Mouse (Mus musculus): Measurements from ENCODE around the gene 4930438A08Rik. TPM values are rescaled to one million over a fixed set of nuclear protein-coding genes. Genes with fewer than 3 reads are reported as not detected.
"Not testable (repeated sequence)": the region's sequence is repeated elsewhere in the genome, so short reads cannot be mapped to it uniquely, and the experiment has no call there.

4930438A08Rik gene
- polyA plus RNA-seq (2014; fragmentation: Nextera tagmentation; extraction: Ambion mirVana), result not detected in 2 replicates

DNA sequence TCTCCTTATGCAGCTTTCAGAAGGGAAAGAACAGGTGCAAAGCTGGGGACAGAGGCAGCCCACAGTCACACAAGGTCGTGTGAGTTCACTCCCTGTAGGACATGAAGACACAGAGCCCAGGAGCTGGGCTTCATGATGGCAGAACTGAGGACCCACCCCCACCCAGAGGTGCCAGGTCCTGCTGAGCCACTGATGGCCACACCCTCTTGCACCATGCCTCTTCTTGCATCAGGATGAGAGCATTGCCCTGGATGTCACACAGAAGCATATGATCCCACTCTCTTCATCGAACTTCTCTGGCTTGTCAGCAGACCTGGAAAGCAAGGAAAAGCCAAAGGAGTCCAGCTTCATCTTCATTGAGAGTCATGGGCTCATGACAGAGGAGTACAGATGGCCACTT, at the start of gene 4930438A08Rik:
TSS of gene 4930438A08Rik (plus strand) at position 228 of the 400 bp plus-strand sequence.
- H3K9me3 ChIP-seq (ENCODE audit: control insufficient read depth, low read length), result no peaks in the 10 kb centered on the region
- ATAC-seq (ENCODE audit: low FRiP score) (no peak), DNase-seq (ENCODE audit: low spot score, missing footprints) (no peak)
- no peak within 1 kb of the TSS for H3K27ac ChIP-seq (ENCODE audit: low read depth, low read length)
- 48% methylated on average over 2 of the region's 2 CpGs for WGBS
- no peak within 1 kb of the TSS for H3K4me2 ChIP-seq
- no peaks in the 10 kb centered on the region for H3K36me3 ChIP-seq (ENCODE audit: control insufficient read depth, insufficient read depth, low read length)
- no peak within 1 kb of the TSS for H3K9ac ChIP-seq (ENCODE audit: low read length)
- no peaks in the 10 kb centered on the region for H3K27me3 ChIP-seq (ENCODE audit: control insufficient read depth, insufficient read depth, low read length)
- H3K4me1 ChIP-seq (ENCODE audit: control insufficient read depth, insufficient read depth, low read length), result no peaks in the 10 kb centered on the region
- no peak within 1 kb of the TSS for H3K4me3 ChIP-seq (ENCODE audit: low read depth, low read length)

DNA sequence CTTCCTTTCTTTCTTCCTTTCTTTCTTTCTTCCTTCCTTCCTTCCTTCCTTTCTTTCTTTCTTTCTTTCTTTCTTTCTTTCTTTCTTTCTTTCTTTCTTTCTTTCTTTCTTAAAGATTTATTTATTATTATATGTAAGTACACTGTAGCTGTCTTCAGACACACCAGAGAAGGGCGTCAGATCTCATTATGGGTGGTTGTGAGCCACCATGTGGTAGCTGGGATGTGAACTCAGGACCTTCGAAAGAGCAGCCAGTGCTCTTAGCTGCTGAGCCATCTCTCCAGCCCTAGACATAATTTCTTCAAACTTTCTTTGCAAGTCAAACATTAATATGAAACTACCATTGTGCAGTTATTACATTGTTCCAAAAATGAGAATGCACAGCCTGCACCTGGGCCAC, 49.7 kb upstream of the 4930438A08Rik start:
- H3K4me1 ChIP-seq (ENCODE audit: control insufficient read depth, insufficient read depth, low read length); H3K4me3 ChIP-seq (ENCODE audit: low read depth, low read length); ATAC-seq (ENCODE audit: low FRiP score); DNase-seq (ENCODE audit: low spot score, missing footprints); H3K9me3 ChIP-seq (ENCODE audit: control insufficient read depth, low read length); H3K27me3 ChIP-seq (ENCODE audit: control insufficient read depth, insufficient read depth, low read length); H3K36me3 ChIP-seq (ENCODE audit: control insufficient read depth, insufficient read depth, low read length); H3K4me2 ChIP-seq; H3K27ac ChIP-seq (ENCODE audit: low read depth, low read length); H3K9ac ChIP-seq (ENCODE audit: low read length): not testable (repeated sequence)
- 78% methylated on average over 2 of the region's 2 CpGs for WGBS

DNA sequence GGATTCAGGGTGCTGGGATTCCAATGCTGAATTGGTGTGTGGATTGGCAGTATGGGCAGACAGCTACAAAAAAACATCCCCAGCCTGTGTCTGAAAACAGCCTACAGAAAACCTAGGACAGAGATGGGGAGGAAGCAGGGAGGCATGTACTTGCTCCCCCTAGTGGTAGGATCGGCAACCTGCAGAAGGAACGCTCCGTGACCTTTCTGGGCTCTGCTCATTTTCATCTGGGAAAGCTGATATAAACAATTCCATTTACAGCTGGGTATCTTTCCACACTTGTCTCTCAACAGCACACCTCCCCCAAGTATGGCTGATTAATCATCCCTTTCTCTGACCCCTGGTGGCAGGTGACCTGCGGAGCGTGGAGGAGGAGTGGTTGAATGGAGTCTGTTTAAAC, 48.9 kb upstream of the 4930438A08Rik start:
- no peak overlapping the region for H3K4me2 ChIP-seq
- H3K36me3 ChIP-seq (ENCODE audit: control insufficient read depth, insufficient read depth, low read length), result no peaks in the 10 kb centered on the region
- no peak overlapping the region for H3K27ac ChIP-seq (ENCODE audit: low read depth, low read length)
- H3K4me1 ChIP-seq (ENCODE audit: control insufficient read depth, insufficient read depth, low read length), result no peaks in the 10 kb centered on the region
- ATAC-seq (ENCODE audit: low FRiP score) (0 out of 2 replicates have a peak, but pooled peaks have one; percentile 14), DNase-seq (ENCODE audit: low spot score, missing footprints) (peak; percentile 96)
- no peaks in the 10 kb centered on the region for H3K9me3 ChIP-seq (ENCODE audit: control insufficient read depth, low read length)
- H3K4me3 ChIP-seq (ENCODE audit: low read depth, low read length), result no peak overlapping the region
- no peak overlapping the region for H3K9ac ChIP-seq (ENCODE audit: low read length)
- H3K27me3 ChIP-seq (ENCODE audit: control insufficient read depth, insufficient read depth, low read length), result no peaks in the 10 kb centered on the region
- WGBS, result 15% methylated on average over 5 of the region's 5 CpGs

DNA sequence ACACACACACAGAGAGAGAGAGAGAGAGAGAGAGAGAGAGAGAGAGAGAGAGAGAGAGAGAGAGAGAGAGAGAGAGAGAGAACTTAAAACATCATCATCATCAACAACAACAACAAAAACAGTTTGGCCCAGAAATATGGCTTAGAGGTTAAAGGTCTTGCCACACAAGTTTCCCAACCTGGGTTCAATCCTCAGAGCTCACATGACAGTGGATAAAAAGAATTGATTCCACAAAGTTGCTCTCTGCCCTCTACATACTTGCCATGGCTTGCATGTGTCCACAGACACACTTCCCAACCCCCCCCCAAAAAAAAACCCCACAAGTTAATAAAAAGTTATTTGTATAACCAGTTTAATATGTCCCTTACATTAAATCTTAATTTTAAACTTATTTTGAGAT, 48.2 kb upstream of the 4930438A08Rik start:
- ATAC-seq (ENCODE audit: low FRiP score) (no peak), DNase-seq (ENCODE audit: low spot score, missing footprints) (no peak)
- H3K9me3 ChIP-seq (ENCODE audit: control insufficient read depth, low read length), result no peaks in the 10 kb centered on the region
- no peaks in the 10 kb centered on the region for H3K4me1 ChIP-seq (ENCODE audit: control insufficient read depth, insufficient read depth, low read length)
- H3K4me3 ChIP-seq (ENCODE audit: low read depth, low read length), result no peak overlapping the region
- H3K4me2 ChIP-seq, result no peak overlapping the region
- H3K27ac ChIP-seq (ENCODE audit: low read depth, low read length), result no peak overlapping the region
- H3K36me3 ChIP-seq (ENCODE audit: control insufficient read depth, insufficient read depth, low read length), result no peaks in the 10 kb centered on the region
- no peak overlapping the region for H3K9ac ChIP-seq (ENCODE audit: low read length)
- no peaks in the 10 kb centered on the region for H3K27me3 ChIP-seq (ENCODE audit: control insufficient read depth, insufficient read depth, low read length)

DNA sequence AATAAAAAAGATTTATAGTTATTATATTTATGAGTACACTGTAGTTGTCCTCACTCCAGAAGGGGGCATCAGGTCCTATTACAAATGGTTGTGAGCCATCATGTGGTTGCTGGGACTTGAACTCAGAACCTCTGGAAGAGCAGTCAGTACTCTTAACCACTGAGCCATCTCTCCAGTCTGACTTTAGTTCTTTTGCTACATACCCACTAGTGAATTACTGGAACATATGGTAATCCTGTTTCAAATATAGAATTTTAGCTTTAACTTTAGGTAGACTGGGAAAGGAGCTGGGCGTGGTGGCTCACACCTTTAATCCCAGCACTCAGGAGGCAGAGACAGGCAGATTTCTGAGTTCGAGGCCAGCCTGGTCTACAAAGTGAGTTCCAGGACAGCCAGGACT, 46.6 kb upstream of the 4930438A08Rik start:
- not testable (repeated sequence) for H3K36me3 ChIP-seq (ENCODE audit: control insufficient read depth, insufficient read depth, low read length); H3K27me3 ChIP-seq (ENCODE audit: control insufficient read depth, insufficient read depth, low read length); DNase-seq (ENCODE audit: low spot score, missing footprints); H3K9me3 ChIP-seq (ENCODE audit: control insufficient read depth, low read length); H3K4me3 ChIP-seq (ENCODE audit: low read depth, low read length); H3K9ac ChIP-seq (ENCODE audit: low read length); ATAC-seq (ENCODE audit: low FRiP score); H3K27ac ChIP-seq (ENCODE audit: low read depth, low read length); H3K4me2 ChIP-seq; H3K4me1 ChIP-seq (ENCODE audit: control insufficient read depth, insufficient read depth, low read length)
- WGBS, result 94% methylated on average over 1 of the region's 2 CpGs

DNA sequence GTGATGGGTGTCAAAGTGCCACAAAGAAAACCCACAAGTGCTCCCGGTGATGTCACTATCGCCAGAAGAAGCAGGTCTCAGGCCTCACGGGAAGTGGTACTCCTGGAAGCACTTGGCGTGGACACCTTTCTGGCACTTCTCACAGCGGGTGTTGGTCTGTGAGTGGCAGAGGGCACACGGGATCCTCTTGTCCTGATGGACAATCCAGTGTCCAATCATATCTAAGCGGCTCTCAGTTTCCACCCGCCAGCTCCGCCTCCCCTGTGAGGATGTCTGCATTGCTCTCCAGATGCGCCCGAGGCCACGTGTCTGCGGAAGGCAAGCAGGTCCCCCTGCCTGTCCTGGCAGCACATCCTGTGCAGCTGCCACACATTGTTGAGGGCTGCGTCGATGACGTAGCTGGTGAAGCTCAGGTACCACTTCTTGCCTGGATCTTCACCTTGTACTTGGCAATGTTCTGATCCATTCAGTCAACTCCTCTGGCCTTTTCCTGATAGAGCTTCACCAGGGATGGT, 44.1 kb upstream of the 4930438A08Rik start:
- Histone ChIP-seq H3K36me3 (ENCODE audit: control insufficient read depth, insufficient read depth, low read length) (no peaks in the 10 kb centered on the region), H3K27me3 (ENCODE audit: control insufficient read depth, insufficient read depth, low read length) (no peaks in the 10 kb centered on the region), H3K27ac (ENCODE audit: low read depth, low read length) (no peak overlapping the region), H3K4me2 (no peak overlapping the region), H3K4me3 (ENCODE audit: low read depth, low read length) (no peak overlapping the region), H3K9me3 (ENCODE audit: control insufficient read depth, low read length) (no peaks in the 10 kb centered on the region), H3K4me1 (ENCODE audit: control insufficient read depth, insufficient read depth, low read length) (no peaks in the 10 kb centered on the region), H3K9ac (ENCODE audit: low read length) (no peak overlapping the region)
- 73% methylated on average over 16 of the region's 16 CpGs for WGBS
- DNase-seq (ENCODE audit: low spot score, missing footprints) (no peak), ATAC-seq (ENCODE audit: low FRiP score) (no peak)

DNA sequence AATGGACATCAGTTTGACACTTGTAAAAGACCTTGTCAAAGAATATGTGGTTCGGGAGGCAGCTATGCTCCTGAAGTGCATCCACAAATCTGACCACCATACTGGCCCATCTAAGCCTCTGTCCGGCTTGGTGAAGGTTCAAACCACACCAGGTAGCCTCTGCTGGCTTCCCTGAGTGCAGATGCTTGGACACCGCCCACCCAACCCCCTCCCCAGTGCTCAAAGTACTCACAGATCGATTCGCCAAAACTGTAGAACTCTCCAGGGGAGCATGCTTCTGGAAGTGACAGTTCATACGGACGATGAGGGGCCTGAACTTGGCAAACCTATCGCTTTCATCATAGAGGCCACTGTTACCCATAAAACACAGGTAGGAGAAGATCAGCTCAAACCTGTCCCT, 43.4 kb upstream of the 4930438A08Rik start:
- H3K4me3 ChIP-seq (ENCODE audit: low read depth, low read length), result no peak overlapping the region
- no peak overlapping the region for H3K9ac ChIP-seq (ENCODE audit: low read length)
- ATAC-seq (ENCODE audit: low FRiP score), result no peak
- H3K4me1 ChIP-seq (ENCODE audit: control insufficient read depth, insufficient read depth, low read length), result no peaks in the 10 kb centered on the region
- H3K36me3 ChIP-seq (ENCODE audit: control insufficient read depth, insufficient read depth, low read length), result no peaks in the 10 kb centered on the region
- no peak for DNase-seq (ENCODE audit: low spot score, missing footprints)
- WGBS, result 87% methylated on average over 8 of the region's 8 CpGs
- no peaks in the 10 kb centered on the region for H3K9me3 ChIP-seq (ENCODE audit: control insufficient read depth, low read length)
- no peaks in the 10 kb centered on the region for H3K27me3 ChIP-seq (ENCODE audit: control insufficient read depth, insufficient read depth, low read length)
- H3K4me2 ChIP-seq, result no peak overlapping the region
- H3K27ac ChIP-seq (ENCODE audit: low read depth, low read length), result no peak overlapping the region

DNA sequence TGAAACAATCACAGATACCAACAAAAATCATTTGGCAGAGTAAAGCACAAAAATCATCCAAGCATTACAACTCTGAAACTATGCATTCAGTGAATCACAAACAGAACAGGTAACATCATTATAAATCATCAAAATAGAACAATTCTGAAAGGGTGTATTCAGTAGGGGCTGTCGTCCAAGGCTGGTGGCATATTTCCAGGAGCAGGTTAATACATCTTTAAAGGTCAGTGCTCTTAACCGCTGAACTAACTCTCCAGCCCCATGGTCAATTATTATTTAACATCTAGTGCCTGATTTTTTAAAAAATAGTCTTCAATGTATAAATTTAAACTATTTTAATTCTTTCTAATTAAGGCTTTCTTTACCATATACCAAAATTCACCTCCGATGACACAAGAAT, 40.0 kb upstream of the 4930438A08Rik start:
- H3K9me3 ChIP-seq (ENCODE audit: control insufficient read depth, low read length); H3K27me3 ChIP-seq (ENCODE audit: control insufficient read depth, insufficient read depth, low read length); H3K27ac ChIP-seq (ENCODE audit: low read depth, low read length); H3K9ac ChIP-seq (ENCODE audit: low read length); H3K4me3 ChIP-seq (ENCODE audit: low read depth, low read length); H3K4me1 ChIP-seq (ENCODE audit: control insufficient read depth, insufficient read depth, low read length); H3K4me2 ChIP-seq; DNase-seq (ENCODE audit: low spot score, missing footprints); H3K36me3 ChIP-seq (ENCODE audit: control insufficient read depth, insufficient read depth, low read length); ATAC-seq (ENCODE audit: low FRiP score): not testable (repeated sequence)
- WGBS, result 84% methylated on average over 3 of the region's 3 CpGs

DNA sequence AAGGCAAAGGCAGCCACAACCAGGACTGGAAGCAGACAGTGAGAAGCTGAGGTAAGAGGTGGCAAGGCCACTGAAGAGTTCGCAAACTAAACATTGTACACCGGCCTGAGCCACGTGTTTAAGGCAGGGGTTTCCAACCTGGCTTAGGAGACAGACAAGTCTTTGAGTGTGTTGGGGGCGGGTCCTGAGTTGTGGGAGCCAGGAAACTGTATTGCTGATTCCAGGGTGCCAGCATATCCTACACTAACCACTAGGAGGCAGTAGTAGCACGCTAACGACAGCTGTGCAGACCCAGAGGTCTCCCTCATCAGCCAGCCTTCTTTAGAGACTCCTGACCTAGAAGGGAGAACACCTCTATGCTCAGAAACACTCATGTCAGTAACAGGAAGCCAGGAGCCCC, 39.4 kb upstream of the 4930438A08Rik start:
- Histone ChIP-seq H3K27me3 (ENCODE audit: control insufficient read depth, insufficient read depth, low read length) (no peaks in the 10 kb centered on the region), H3K9me3 (ENCODE audit: control insufficient read depth, low read length) (no peaks in the 10 kb centered on the region), H3K27ac (ENCODE audit: low read depth, low read length) (no peak overlapping the region), H3K36me3 (ENCODE audit: control insufficient read depth, insufficient read depth, low read length) (no peaks in the 10 kb centered on the region), H3K9ac (ENCODE audit: low read length) (no peak overlapping the region), H3K4me2 (no peak overlapping the region), H3K4me1 (ENCODE audit: control insufficient read depth, insufficient read depth, low read length) (no peaks in the 10 kb centered on the region), H3K4me3 (ENCODE audit: low read depth, low read length) (no peak overlapping the region)
- 12% methylated on average over 6 of the region's 6 CpGs for WGBS
- ATAC-seq (ENCODE audit: low FRiP score), result no peak
- DNase-seq (ENCODE audit: low spot score, missing footprints), result peak; percentile 91
